Mouse (Mus musculus) stomach, postnatal 0 days (tissue): Measurements from ENCODE around the gene Elmo1. TPM values are rescaled to one million over a fixed set of nuclear protein-coding genes. Genes with fewer than 3 reads are reported as not detected.

Experiments
- ATAC-seq: fragments of 200-750 bp; cut with Nextera tagmentation; 2 replicates; pipeline ENCODE4 v1.8.0; 2017; ENCODE audit not compliant: low FRiP score, low TSS enrichment
- DNase-seq: peaks from one replicate; pipeline ENCODE4 v3.0.0-alpha.2; 2016; ENCODE audit warnings: low spot score
- H3K27ac ChIP-seq: fragments of 300-500 bp; sonication (generic); replicated peaks from 2 replicates; pipeline ENCODE4 v1.5.1; 2014; ENCODE audit warnings: mild to moderate bottlenecking, control low read depth
- H3K27me3 ChIP-seq: fragments of 300-500 bp; sonication (generic); 2 replicates; pipeline ENCODE4 v1.6.1; 2014; ENCODE audit warnings: low read length; ENCODE audit not compliant: control insufficient read depth, insufficient read depth
- H3K36me3 ChIP-seq: fragments of 300-500 bp; sonication (generic); 2 replicates; pipeline ENCODE4 v1.6.1; 2014; ENCODE audit warnings: low read length, mixed read lengths; ENCODE audit not compliant: control insufficient read depth, insufficient read depth
- H3K4me1 ChIP-seq: fragments of 300-500 bp; sonication (generic); replicated peaks from 2 replicates; pipeline ENCODE4 v1.6.1; 2014; ENCODE audit warnings: antibody characterized with exemption; ENCODE audit not compliant: control insufficient read depth, insufficient read depth
- H3K4me2 ChIP-seq: fragments of 300-500 bp; sonication (generic); replicated peaks from 2 replicates; pipeline ENCODE4 v1.6.1; 2014; ENCODE audit warnings: low read depth, mild to moderate bottlenecking, control low read depth, moderate library complexity
- H3K4me3 ChIP-seq: fragments of 300-500 bp; sonication (generic); 2 replicates; pipeline ENCODE4 v1.5.1; 2014; ENCODE audit warnings: low read depth, low read length, control low read depth
- H3K9ac ChIP-seq: fragments of 300-500 bp; sonication (generic); 2 replicates; pipeline ENCODE4 v1.6.1; 2014; ENCODE audit warnings: mild to moderate bottlenecking, low read length, control low read depth, mixed read lengths
- H3K9me3 ChIP-seq: fragments of 300-500 bp; sonication (generic); 2 replicates; pipeline ENCODE4 v1.6.1; 2016; ENCODE audit warnings: low read length; ENCODE audit not compliant: control insufficient read depth
- CTCF ChIP-seq: IDR thresholded peaks from 2 replicates; pipeline ENCODE4 v1.5.1; 2016; ENCODE audit warnings: antibody characterized with exemption, low read depth, mild to moderate bottlenecking, moderate library complexity
- EP300 ChIP-seq: optimal IDR thresholded peaks from 2 replicates; pipeline ENCODE3; 2016; ENCODE audit warnings: antibody characterized with exemption
- WGBS: fragments of 180-500 bp; shearing (Covaris S2); extraction: QIAGEN DNeasy Blood & Tissue Kit; methylation state at CpG from one replicate; pipeline ENCODE4 v1.1.7; 2014; 5-methylcytosine and 5-hydroxymethylcytosine counted together
- polyA plus RNA-seq: library from polyadenylated mRNA; unstranded; fragments of >200 nt; fragmentation: Nextera tagmentation; extraction: Ambion mirVana; gene quantifications from 2 replicates; pipeline ENCODE4 v1.2.1, GENCODE M21; 2015

Gene Elmo1
- polyA plus RNA-seq, 1 experiment from 2014 or later: 5.0 TPM

DNA sequence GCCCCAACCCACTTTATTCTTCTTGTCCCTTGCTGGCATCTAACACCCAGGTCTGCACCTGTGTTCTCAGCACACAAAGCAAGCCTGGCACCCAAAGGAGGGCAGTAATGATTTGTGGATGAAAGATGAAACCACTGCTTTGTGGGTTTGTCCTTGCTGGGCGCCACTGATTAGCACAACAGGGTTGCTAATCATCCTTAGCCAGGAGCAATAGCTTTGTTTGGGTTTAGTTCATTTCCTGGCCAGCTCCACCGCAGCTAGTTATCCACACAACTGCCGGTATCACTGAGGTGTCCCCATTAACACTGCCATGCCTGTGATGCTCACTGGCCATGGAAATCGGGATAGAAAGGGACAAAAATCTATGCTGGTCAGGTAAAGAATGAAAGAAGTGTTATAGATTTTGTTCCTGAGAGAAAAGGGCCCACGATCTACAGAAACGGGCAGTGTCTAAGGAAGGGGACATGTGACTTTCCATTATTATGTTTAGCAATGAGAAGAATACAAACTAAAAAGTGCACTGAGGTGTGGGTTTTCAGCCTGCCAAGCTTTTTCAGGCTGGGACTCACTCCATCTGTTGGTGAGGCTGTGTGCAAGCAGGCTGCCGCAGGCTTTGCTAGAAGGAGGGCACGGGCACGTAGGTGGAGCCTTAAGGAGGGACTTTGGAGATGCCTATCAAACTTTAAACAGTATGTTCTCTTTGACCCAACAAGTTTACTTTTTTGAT lies 93.3 kb downstream of the Elmo1 start:
- Histone ChIP-seq H3K4me3 (no peak overlapping the region), H3K9me3 (no peaks in the 10 kb centered on the region), H3K36me3 (no peaks in the 10 kb centered on the region), H3K27ac (no peak overlapping the region; the same call in 1 of the 2 replicates), H3K4me2 (no peak overlapping the region), H3K27me3 (no peaks in the 10 kb centered on the region), H3K9ac (no peak overlapping the region), H3K4me1 (peaks cover 7% of the 10 kb centered on the region)
- ATAC-seq (peak; percentile 43; the same call in 1 of the 2 replicates), DNase-seq (peak; percentile 68)
- TF ChIP-seq CTCF (peak; percentile 70), EP300 (no peak)
- WGBS: 24% methylated on average over 9 of the region's 9 CpGs

DNA sequence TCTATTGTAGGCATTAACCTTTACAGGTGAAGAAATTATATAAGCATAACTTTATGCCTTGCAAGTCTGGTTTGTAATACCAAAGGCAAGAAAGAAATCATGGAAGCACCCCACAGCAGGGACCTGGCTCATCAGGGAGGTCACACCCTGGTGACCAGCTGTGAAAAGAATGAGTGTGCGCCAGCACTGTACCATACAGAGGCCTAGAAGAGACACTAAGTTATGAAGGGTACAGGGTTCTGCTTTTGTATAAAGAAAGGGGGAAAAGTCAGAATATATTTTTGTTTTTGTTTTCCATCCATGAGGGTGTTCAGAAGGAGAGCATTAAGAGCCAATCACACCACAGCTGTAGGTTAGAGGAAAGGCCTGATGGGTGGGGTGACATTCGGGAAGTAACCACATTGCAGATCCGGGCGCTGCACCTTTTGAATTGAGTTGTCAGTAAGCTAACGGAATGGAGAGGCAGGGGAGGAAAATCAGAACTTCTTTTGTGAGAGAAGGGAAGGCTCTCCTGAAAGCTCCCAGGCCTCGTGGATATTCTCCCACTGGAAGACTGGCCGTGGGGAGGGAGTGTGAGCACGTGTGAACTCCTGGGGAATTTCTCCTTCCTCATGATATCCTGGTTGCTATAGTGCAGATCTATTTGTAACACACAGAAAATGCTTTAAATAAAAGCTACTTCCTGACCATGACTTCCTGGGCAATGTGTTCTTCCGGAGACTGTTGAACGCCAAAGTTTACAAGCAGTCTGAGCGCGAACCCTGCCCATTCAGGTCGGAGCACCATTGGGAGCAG lies 94.0 kb downstream of the Elmo1 start:
- no peak for ATAC-seq
- peaks cover 7% of the 10 kb centered on the region for H3K4me1 ChIP-seq
- no peaks in the 10 kb centered on the region for H3K36me3 ChIP-seq
- TF ChIP-seq CTCF (peak; percentile 40), EP300 (no peak)
- no peak for DNase-seq
- no peaks in the 10 kb centered on the region for H3K9me3 ChIP-seq
- H3K27ac ChIP-seq: peak overlapping the region; percentile 37; the same call in 1 of the 2 replicates
- H3K27me3 ChIP-seq: no peaks in the 10 kb centered on the region
- 66% methylated on average over 13 of the region's 13 CpGs for WGBS
- no peak overlapping the region for H3K4me3 ChIP-seq
- no peak overlapping the region for H3K4me2 ChIP-seq
- H3K9ac ChIP-seq: no peak overlapping the region

DNA sequence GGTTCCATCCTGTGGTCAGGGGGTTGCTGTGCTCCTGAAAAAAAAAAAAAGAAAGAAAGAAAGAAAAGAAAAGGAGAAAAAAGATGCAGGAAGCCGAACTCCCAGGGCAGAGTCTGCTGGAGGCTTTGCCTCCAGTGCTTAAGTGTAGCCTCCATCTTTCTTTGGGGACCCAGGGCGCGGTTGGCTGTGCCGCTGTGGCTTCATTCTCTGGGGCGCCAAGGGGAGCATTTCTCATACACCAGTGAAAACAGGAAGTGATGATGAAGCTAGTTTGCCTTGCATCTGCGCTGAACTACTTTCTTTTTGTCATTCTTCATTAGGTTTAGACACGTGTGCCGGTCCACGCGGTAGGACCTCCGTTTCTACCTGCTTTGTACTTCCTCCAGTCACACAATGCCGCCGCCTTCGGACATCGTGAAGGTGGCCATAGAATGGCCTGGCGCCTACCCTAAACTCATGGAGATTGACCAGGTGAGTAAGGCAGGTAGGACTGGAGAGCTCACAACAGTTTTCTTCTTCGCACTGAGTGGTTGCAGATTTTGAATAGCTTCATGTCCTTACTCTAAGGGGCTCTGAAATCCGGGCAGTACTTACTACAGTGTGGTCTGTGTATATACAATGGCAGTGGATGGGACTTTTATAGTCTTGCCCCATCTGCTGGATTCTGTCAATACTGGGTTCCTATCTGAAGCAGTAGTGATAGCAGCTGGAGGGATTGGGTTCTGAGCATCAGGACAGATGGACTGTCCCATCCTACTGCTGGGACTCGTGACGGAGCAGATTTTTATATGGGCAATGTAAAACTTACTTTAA lies 94.8 kb downstream of the Elmo1 start:
- WGBS: 87% methylated on average over 20 of the region's 20 CpGs
- ATAC-seq (no peak), DNase-seq (no peak)
- Histone ChIP-seq H3K27me3 (no peaks in the 10 kb centered on the region), H3K4me3 (no peak overlapping the region), H3K9me3 (no peaks in the 10 kb centered on the region), H3K27ac (no peak overlapping the region; the same call in 1 of the 2 replicates), H3K36me3 (no peaks in the 10 kb centered on the region), H3K9ac (no peak overlapping the region), H3K4me1 (peaks cover 7% of the 10 kb centered on the region), H3K4me2 (no peak overlapping the region)
- no peak for TF ChIP-seq EP300
- no peak; the same call in 1 of the 2 replicates for TF ChIP-seq CTCF

DNA sequence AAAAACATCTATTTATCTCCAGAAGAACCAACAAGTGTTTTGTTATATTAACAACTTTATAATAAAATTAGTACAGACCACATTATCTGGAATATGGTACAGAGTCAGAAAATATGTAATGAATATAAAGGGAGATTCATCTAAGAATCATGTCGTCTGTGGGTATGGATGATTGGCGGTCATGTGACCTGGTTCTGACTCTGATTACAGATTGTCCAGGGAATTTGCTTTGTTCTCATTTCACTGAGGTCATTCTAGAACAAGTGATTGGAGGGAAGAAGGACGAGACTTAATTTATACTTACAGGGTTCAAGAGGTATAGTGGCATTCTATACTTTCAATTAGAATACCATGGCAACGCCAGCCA lies 95.4 kb downstream of the Elmo1 start:
- DNase-seq: no peak
- no peak for TF ChIP-seq EP300
- no peak for TF ChIP-seq CTCF
- H3K9me3 ChIP-seq: no peaks in the 10 kb centered on the region
- 91% methylated on average over 4 of the region's 4 CpGs for WGBS
- H3K4me3 ChIP-seq: no peak overlapping the region
- peaks cover 7% of the 10 kb centered on the region for H3K4me1 ChIP-seq
- no peaks in the 10 kb centered on the region for H3K36me3 ChIP-seq
- H3K9ac ChIP-seq: no peak overlapping the region
- ATAC-seq: no peak
- H3K4me2 ChIP-seq: no peak overlapping the region
- no peaks in the 10 kb centered on the region for H3K27me3 ChIP-seq
- no peak overlapping the region for H3K27ac ChIP-seq

DNA sequence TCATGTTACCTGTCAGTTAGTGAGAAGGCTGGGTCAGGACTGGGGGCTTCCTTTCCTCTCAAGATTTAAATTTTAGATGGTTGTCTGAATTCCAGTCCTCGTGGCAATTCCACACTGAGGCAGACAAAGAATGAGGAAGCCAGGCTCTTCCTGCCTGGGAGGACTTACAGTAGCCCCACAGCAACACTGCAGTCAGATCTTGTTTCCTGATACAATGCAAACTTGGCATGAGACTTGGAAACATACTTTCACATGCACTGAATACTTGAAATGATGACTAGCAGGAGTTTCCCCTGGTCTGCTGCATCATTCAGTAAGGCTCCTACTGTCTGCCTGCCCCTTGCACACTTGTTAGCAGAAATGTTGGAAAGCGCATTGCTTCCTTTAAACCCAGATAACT lies 97.3 kb downstream of the Elmo1 start:
- 59% methylated on average over 2 of the region's 2 CpGs for WGBS
- Histone ChIP-seq H3K9ac (no peak overlapping the region), H3K27ac (no peak overlapping the region), H3K36me3 (no peaks in the 10 kb centered on the region), H3K4me1 (peaks cover 3% of the 10 kb centered on the region; the same call in 1 of the 2 replicates), H3K27me3 (no peaks in the 10 kb centered on the region), H3K4me2 (no peak overlapping the region), H3K9me3 (no peaks in the 10 kb centered on the region), H3K4me3 (no peak overlapping the region)
- ATAC-seq (no peak), DNase-seq (no peak)
- no peak for TF ChIP-seq CTCF
- TF ChIP-seq EP300: no peak
